ENCODE assay signal across 11 mouse cellular contexts in the genomic region with DNA sequence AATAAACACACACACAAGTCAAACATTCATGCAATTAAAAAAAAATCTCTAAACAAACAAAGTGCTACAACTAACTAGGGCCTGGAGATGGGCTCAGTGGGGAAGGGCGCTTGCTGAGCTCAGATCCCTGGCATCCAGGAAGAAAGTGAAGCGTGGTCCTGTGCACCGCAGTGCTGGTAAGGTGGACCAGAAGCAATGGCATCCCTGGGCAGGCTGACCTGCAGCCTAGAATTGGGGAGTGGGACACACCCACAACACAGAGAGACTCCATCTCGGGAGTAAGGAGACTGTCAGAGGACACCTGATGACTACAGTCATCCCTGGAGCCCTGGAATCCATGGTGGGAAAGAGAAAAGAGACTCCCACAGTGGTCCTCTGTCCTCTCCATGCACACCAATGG. TPM values are rescaled to one million over a fixed set of nuclear protein-coding genes. Genes with fewer than 3 reads are reported as not detected.
DNase-seq lines count a peak whose midpoint lies in the region; ATAC-seq and TF ChIP-seq lines count a peak whose summit lies in the region.
"Had no signal": no experiment of that assay in that cellular context is flagged by ENCODE, and none has a peak within 500 bp of the region (broad histone marks: within the 10 kb centered on the region; RNA-seq: fewer than 3 reads in every experiment).

No protein-coding gene starts in this region.

- TF ChIP-seq CTCF in cortical plate, adult 2 months (IDR thresholded peaks at IDR 0.05; ENCODE audit: extremely low read depth, insufficient read depth, low read length) = no peak

- peaks cover 50% of the 10 kb centered on the region for H3K4me1 ChIP-seq in hindbrain, embryonic 10.5 days (replicated peaks)
- peaks cover 30% of the 10 kb centered on the region for H3K4me1 ChIP-seq in hindbrain, embryonic 12.5 days
- H3K4me1 ChIP-seq in lung, embryonic 16.5 days (replicated peaks; ENCODE audit: control insufficient read depth, insufficient read depth, low read length) = peaks cover 44% of the 10 kb centered on the region
- H3K4me1 ChIP-seq in cortical plate, adult 2 months (ENCODE audit: control insufficient read depth, insufficient read depth, low read length) = peaks cover 14% of the 10 kb centered on the region
- H3K4me1 ChIP-seq in limb, embryonic 12.5 days (replicated peaks) = peaks cover 53% of the 10 kb centered on the region

- H3K27ac ChIP-seq in hindbrain, embryonic 10.5 days = peak overlapping the region; percentile 84; the same call in 1 of the 2 replicates
- no peak overlapping the region for H3K27ac ChIP-seq in hindbrain, embryonic 12.5 days
- peak overlapping the region; percentile 82 for H3K27ac ChIP-seq in lung, embryonic 16.5 days (ENCODE audit: low read length)
- peak overlapping the region; percentile 33; the same call in 1 of the 2 replicates for H3K27ac ChIP-seq in cortical plate, adult 2 months (ENCODE audit: insufficient read depth, low read length)
- peak overlapping the region; percentile 93 for H3K27ac ChIP-seq in limb, embryonic 12.5 days
- H3K27ac ChIP-seq: liver, embryonic 13.5 days had no signal

- H3K4me2 ChIP-seq in hindbrain, embryonic 12.5 days (replicated peaks) = no peak overlapping the region
- no peak overlapping the region for H3K4me2 ChIP-seq in lung, embryonic 16.5 days (ENCODE audit: low read depth, low read length)
- no peak overlapping the region for H3K4me2 ChIP-seq in limb, embryonic 12.5 days
- H3K4me2 ChIP-seq: liver, embryonic 13.5 days had no signal

- no peak overlapping the region for H3K4me3 ChIP-seq in hindbrain, embryonic 10.5 days
- no peak overlapping the region for H3K4me3 ChIP-seq in hindbrain, embryonic 12.5 days
- H3K4me3 ChIP-seq in lung, embryonic 16.5 days (ENCODE audit: low read length) = no peak overlapping the region
- H3K4me3 ChIP-seq in cortical plate, adult 2 months (ENCODE audit: insufficient read depth, low read length) = no peak overlapping the region
- no peak overlapping the region for H3K4me3 ChIP-seq in limb, embryonic 12.5 days (replicated peaks)
- H3K4me3 ChIP-seq: erythroblast, embryonic 14.5 days; liver, embryonic 13.5 days had no signal

- 84% methylated on average over 4 of the region's 4 CpGs for WGBS in hindbrain, embryonic 10.5 days
- WGBS in hindbrain, embryonic 12.5 days = 87% methylated on average over 4 of the region's 4 CpGs
- 82% methylated on average over 4 of the region's 4 CpGs for WGBS in lung, embryonic 16.5 days
- 82% methylated on average over 4 of the region's 4 CpGs for WGBS in limb, embryonic 12.5 days

- no peak for ATAC-seq in hindbrain, embryonic 12.5 days (ENCODE audit: low FRiP score)
- no peak for ATAC-seq in lung, embryonic 16.5 days (ENCODE audit: low read depth)
- no peak for ATAC-seq in limb, embryonic 12.5 days (ENCODE audit: insufficient number of reproducible peaks, insufficient read depth, low FRiP score, low TSS enrichment, low read depth)

- H3K36me3 ChIP-seq in hindbrain, embryonic 10.5 days = no peaks in the 10 kb centered on the region
- no peaks in the 10 kb centered on the region for H3K36me3 ChIP-seq in hindbrain, embryonic 12.5 days
- H3K36me3 ChIP-seq in lung, embryonic 16.5 days (ENCODE audit: control insufficient read depth, insufficient read depth, low read length) = no peaks in the 10 kb centered on the region
- H3K36me3 ChIP-seq in limb, embryonic 12.5 days = no peaks in the 10 kb centered on the region
- H3K36me3 ChIP-seq: liver, embryonic 13.5 days had no signal

- no peak for TF ChIP-seq POLR2A in cortical plate, adult 2 months (IDR thresholded peaks at IDR 0.05; ENCODE audit: extremely low read depth, insufficient read depth, low read length)

- no peaks in the 10 kb centered on the region for H3K9me3 ChIP-seq in hindbrain, embryonic 10.5 days
- H3K9me3 ChIP-seq in hindbrain, embryonic 12.5 days (replicated peaks) = no peaks in the 10 kb centered on the region
- H3K9me3 ChIP-seq in lung, embryonic 16.5 days (ENCODE audit: control insufficient read depth, low read length) = no peaks in the 10 kb centered on the region
- no peaks in the 10 kb centered on the region for H3K9me3 ChIP-seq in limb, embryonic 12.5 days
- H3K9me3 ChIP-seq: liver, embryonic 13.5 days had no signal

- DNase-seq in hindbrain, embryonic 10.5 days (ENCODE audit: low spot score) = no peak
- DNase-seq in lung, postnatal 36 days = no peak
- DNase-seq in spleen, postnatal 14 days (ENCODE audit: low spot score in 2 of 2) = no peak
- DNase-seq: adrenal gland, adult 8-10 months; liver, embryonic 13.5 days; right cerebral cortex, postnatal 14 days had no signal

- peaks cover 9% of the 10 kb centered on the region for H3K27me3 ChIP-seq in hindbrain, embryonic 10.5 days (ENCODE audit: insufficient read depth, poor library complexity, severe bottlenecking)
- no peaks in the 10 kb centered on the region for H3K27me3 ChIP-seq in hindbrain, embryonic 12.5 days
- peaks cover 5% of the 10 kb centered on the region; the same call in 1 of the 2 replicates for H3K27me3 ChIP-seq in lung, embryonic 16.5 days (ENCODE audit: control insufficient read depth, insufficient read depth, low read depth, low read length)
- H3K27me3 ChIP-seq in limb, embryonic 12.5 days = no peaks in the 10 kb centered on the region

- H3K9ac ChIP-seq in hindbrain, embryonic 12.5 days = no peak overlapping the region
- H3K9ac ChIP-seq in lung, embryonic 16.5 days (ENCODE audit: low read length) = no peak overlapping the region
- H3K9ac ChIP-seq in limb, embryonic 12.5 days (replicated peaks) = no peak overlapping the region
- H3K9ac ChIP-seq: liver, embryonic 13.5 days had no signal

RNA-seq across cellular contexts. Expression of gene Ddit4, which starts 21.8 kb away (rescaled TPM):
- polyA plus RNA-seq in hindbrain, embryonic 10.5 days (2016; fragmentation: Nextera tagmentation; extraction: Ambion mirVana) = 37.5 and 37.6 TPM in 2 replicates
- 78.1 and 78.6 TPM in 2 replicates for polyA plus RNA-seq in hindbrain, embryonic 12.5 days (2016; fragmentation: Nextera tagmentation; extraction: Ambion mirVana)
- 36.3 and 39.3 TPM in 2 replicates for polyA plus RNA-seq in lung, embryonic 16.5 days (2015; fragmentation: Nextera tagmentation; extraction: Ambion mirVana)
- polyA plus RNA-seq in cortical plate, adult 2 months (2012; rRNA removed) = 35.7 and 38.3 TPM in 2 replicates
- 90.7 and 91.8 TPM in 2 replicates for polyA plus RNA-seq in limb, embryonic 12.5 days (2016; fragmentation: Nextera tagmentation; extraction: Ambion mirVana)

RNA-seq across cellular contexts. Expression of gene Ascc1, which starts 29.2 kb away (rescaled TPM):
- polyA plus RNA-seq in hindbrain, embryonic 10.5 days (2016; fragmentation: Nextera tagmentation; extraction: Ambion mirVana) = 35.8 and 37.0 TPM in 2 replicates
- 36.3 and 38.0 TPM in 2 replicates for polyA plus RNA-seq in hindbrain, embryonic 12.5 days (2016; fragmentation: Nextera tagmentation; extraction: Ambion mirVana)
- polyA plus RNA-seq in lung, embryonic 16.5 days (2015; fragmentation: Nextera tagmentation; extraction: Ambion mirVana) = 48.2 and 51.6 TPM in 2 replicates
- 22.5 and 22.7 TPM in 2 replicates for polyA plus RNA-seq in cortical plate, adult 2 months (2012; rRNA removed)
- polyA plus RNA-seq in limb, embryonic 12.5 days (2016; fragmentation: Nextera tagmentation; extraction: Ambion mirVana) = 44.2 and 46.7 TPM in 2 replicates

RNA-seq across cellular contexts. Expression of gene Anapc16, which starts 29.5 kb away (rescaled TPM):
- polyA plus RNA-seq in hindbrain, embryonic 10.5 days (2016; fragmentation: Nextera tagmentation; extraction: Ambion mirVana) = 111 and 114 TPM in 2 replicates
- 113 and 119 TPM in 2 replicates for polyA plus RNA-seq in hindbrain, embryonic 12.5 days (2016; fragmentation: Nextera tagmentation; extraction: Ambion mirVana)
- 103 and 104 TPM in 2 replicates for polyA plus RNA-seq in lung, embryonic 16.5 days (2015; fragmentation: Nextera tagmentation; extraction: Ambion mirVana)
- 96.3 and 98.7 TPM in 2 replicates for polyA plus RNA-seq in cortical plate, adult 2 months (2012; rRNA removed)
- polyA plus RNA-seq in limb, embryonic 12.5 days (2016; fragmentation: Nextera tagmentation; extraction: Ambion mirVana) = 126 and 132 TPM in 2 replicates
